Mouse (Mus musculus): Measurements from ENCODE around the gene Tepp. TPM values are rescaled to one million over a fixed set of nuclear protein-coding genes. Genes with fewer than 3 reads are reported as not detected.

Gene Tepp
- not detected in 2 replicates for total RNA-seq (2014; rRNA removed; ENCODE audit: low replicate concordance)
- not detected in 2 replicates for polyA plus RNA-seq (2015; fragmentation: Nextera tagmentation; extraction: Ambion mirVana)

GRCm38 (mm10) chr8:95310342-95310970 lies at the start of gene Tepp:
TSS of gene Tepp (plus strand) at chr8:95310566.
- WGBS, result 69% methylated on average over 6 of the region's 6 CpGs
- no peaks in the 10 kb centered on the region for H3K4me1 ChIP-seq (ENCODE audit: control insufficient read depth, insufficient read depth)
- no peak within 1 kb of the TSS for H3K9ac ChIP-seq (replicated peaks; ENCODE audit: low read depth, low read length)
- ATAC-seq (ENCODE audit: insufficient read depth, low read depth) (no peak), DNase-seq (ENCODE audit: low spot score) (no peak)
- no peaks in the 10 kb centered on the region for H3K36me3 ChIP-seq (replicated peaks; ENCODE audit: control insufficient read depth, insufficient read depth, low read length)
- TF ChIP-seq CTCF (IDR thresholded peaks at IDR 0.05; ENCODE audit: low read depth), result no peak
- no peak for TF ChIP-seq EP300 (IDR thresholded peaks at IDR 0.05; ENCODE audit: low read depth)
- H3K4me3 ChIP-seq (ENCODE audit: low read depth, low read length), result no peak within 1 kb of the TSS
- H3K27me3 ChIP-seq (ENCODE audit: control insufficient read depth, insufficient read depth, low read length), result no peaks in the 10 kb centered on the region
- H3K27ac ChIP-seq (ENCODE audit: low read depth), result no peak within 1 kb of the TSS
- H3K9me3 ChIP-seq (replicated peaks; ENCODE audit: control insufficient read depth, low read length), result no peaks in the 10 kb centered on the region
- H3K4me2 ChIP-seq (ENCODE audit: low read depth, low read length), result no peak within 1 kb of the TSS

- DNase-seq (ENCODE audit: low spot score), result no peak
- 87% methylated on average over 2 of the region's 2 CpGs for WGBS
- Histone ChIP-seq H3K27ac (ENCODE audit: low read depth) (no peak overlapping the region), H3K36me3 (replicated peaks; ENCODE audit: control insufficient read depth, insufficient read depth, low read length) (no peaks in the 10 kb centered on the region), H3K4me3 (ENCODE audit: low read depth, low read length) (no peak overlapping the region), H3K9ac (replicated peaks; ENCODE audit: low read depth, low read length) (no peak overlapping the region), H3K4me1 (ENCODE audit: control insufficient read depth, insufficient read depth) (no peaks in the 10 kb centered on the region), H3K4me2 (ENCODE audit: low read depth, low read length) (no peak overlapping the region), H3K27me3 (ENCODE audit: control insufficient read depth, insufficient read depth, low read length) (no peaks in the 10 kb centered on the region), H3K9me3 (replicated peaks; ENCODE audit: control insufficient read depth, low read length) (no peaks in the 10 kb centered on the region)
- TF ChIP-seq EP300 (IDR thresholded peaks at IDR 0.05; ENCODE audit: low read depth), result no peak
- no peak for TF ChIP-seq CTCF (IDR thresholded peaks at IDR 0.05; ENCODE audit: low read depth)
- ATAC-seq (ENCODE audit: insufficient read depth, low read depth), result no peak
These were observed 48.2 kb upstream of the Tepp start for GRCm38 (mm10) chr8:95262181-95262580.

- H3K4me2 ChIP-seq (ENCODE audit: low read depth, low read length), result no peak overlapping the region
- no peak overlapping the region for H3K4me3 ChIP-seq (ENCODE audit: low read depth, low read length)
These were observed 39.9 kb upstream of the Tepp start for GRCm38 (mm10) chr8:95270501-95270900.

GRCm38 (mm10) chr8:95271841-95272240 lies 38.5 kb upstream of the Tepp start:
- no peaks in the 10 kb centered on the region for H3K4me1 ChIP-seq (ENCODE audit: control insufficient read depth, insufficient read depth)
- H3K27ac ChIP-seq (ENCODE audit: low read depth), result no peak overlapping the region
- TF ChIP-seq CTCF (IDR thresholded peaks at IDR 0.05; ENCODE audit: low read depth), result no peak
- TF ChIP-seq EP300 (IDR thresholded peaks at IDR 0.05; ENCODE audit: low read depth), result no peak
- H3K36me3 ChIP-seq (replicated peaks; ENCODE audit: control insufficient read depth, insufficient read depth, low read length), result no peaks in the 10 kb centered on the region
- H3K9ac ChIP-seq (replicated peaks; ENCODE audit: low read depth, low read length), result no peak overlapping the region
- WGBS, result 37% methylated on average over 4 of the region's 4 CpGs
- no peak overlapping the region for H3K4me3 ChIP-seq (ENCODE audit: low read depth, low read length)
- H3K9me3 ChIP-seq (replicated peaks; ENCODE audit: control insufficient read depth, low read length), result no peaks in the 10 kb centered on the region
- H3K4me2 ChIP-seq (ENCODE audit: low read depth, low read length), result no peak overlapping the region
- DNase-seq (ENCODE audit: low spot score) (no peak), ATAC-seq (ENCODE audit: insufficient read depth, low read depth) (no peak)
- H3K27me3 ChIP-seq (ENCODE audit: control insufficient read depth, insufficient read depth, low read length), result no peaks in the 10 kb centered on the region

More at GRCm38 (mm10) chr8:95270501-95270900, 39.9 kb upstream of the Tepp start:
- Histone ChIP-seq H3K9me3 (replicated peaks; ENCODE audit: control insufficient read depth, low read length) (no peaks in the 10 kb centered on the region), H3K27me3 (ENCODE audit: control insufficient read depth, insufficient read depth, low read length) (no peaks in the 10 kb centered on the region), H3K4me1 (ENCODE audit: control insufficient read depth, insufficient read depth) (no peaks in the 10 kb centered on the region), H3K27ac (ENCODE audit: low read depth) (no peak overlapping the region), H3K36me3 (replicated peaks; ENCODE audit: control insufficient read depth, insufficient read depth, low read length) (no peaks in the 10 kb centered on the region), H3K9ac (replicated peaks; ENCODE audit: low read depth, low read length) (no peak overlapping the region)
- DNase-seq (ENCODE audit: low spot score) (no peak), ATAC-seq (ENCODE audit: insufficient read depth, low read depth) (no peak)
- 82% methylated on average over 12 of the region's 12 CpGs for WGBS
- no peak for TF ChIP-seq EP300 (IDR thresholded peaks at IDR 0.05; ENCODE audit: low read depth)

GRCm38 (mm10) chr8:95272871-95273270 lies 37.5 kb upstream of the Tepp start:
- Histone ChIP-seq H3K4me3 (ENCODE audit: low read depth, low read length) (no peak overlapping the region), H3K9ac (replicated peaks; ENCODE audit: low read depth, low read length) (no peak overlapping the region), H3K9me3 (replicated peaks; ENCODE audit: control insufficient read depth, low read length) (no peaks in the 10 kb centered on the region), H3K36me3 (replicated peaks; ENCODE audit: control insufficient read depth, insufficient read depth, low read length) (no peaks in the 10 kb centered on the region), H3K27ac (ENCODE audit: low read depth) (no peak overlapping the region), H3K4me2 (ENCODE audit: low read depth, low read length) (no peak overlapping the region), H3K27me3 (ENCODE audit: control insufficient read depth, insufficient read depth, low read length) (no peaks in the 10 kb centered on the region), H3K4me1 (ENCODE audit: control insufficient read depth, insufficient read depth) (no peaks in the 10 kb centered on the region)
- DNase-seq (ENCODE audit: low spot score) (peak; percentile 26), ATAC-seq (ENCODE audit: insufficient read depth, low read depth) (peak; percentile 63; the same call in 1 of the 2 replicates)
- WGBS, result 15% methylated on average over 2 of the region's 2 CpGs
- TF ChIP-seq CTCF (IDR thresholded peaks at IDR 0.05; ENCODE audit: low read depth), result no peak

GRCm38 (mm10) chr8:95281493-95281892 lies 28.9 kb upstream of the Tepp start:
- Histone ChIP-seq H3K4me2 (ENCODE audit: low read depth, low read length) (no peak overlapping the region), H3K27ac (ENCODE audit: low read depth) (no peak overlapping the region), H3K9me3 (replicated peaks; ENCODE audit: control insufficient read depth, low read length) (no peaks in the 10 kb centered on the region), H3K27me3 (ENCODE audit: control insufficient read depth, insufficient read depth, low read length) (no peaks in the 10 kb centered on the region), H3K4me1 (ENCODE audit: control insufficient read depth, insufficient read depth) (no peaks in the 10 kb centered on the region), H3K4me3 (ENCODE audit: low read depth, low read length) (no peak overlapping the region), H3K9ac (replicated peaks; ENCODE audit: low read depth, low read length) (no peak overlapping the region), H3K36me3 (replicated peaks; ENCODE audit: control insufficient read depth, insufficient read depth, low read length) (no peaks in the 10 kb centered on the region)
- 54% methylated on average over 5 of the region's 5 CpGs for WGBS
- peak; percentile 30; the same call in 1 of the 2 replicates for ATAC-seq (ENCODE audit: insufficient read depth, low read depth)
- TF ChIP-seq EP300 (IDR thresholded peaks at IDR 0.05; ENCODE audit: low read depth), result no peak
- TF ChIP-seq CTCF (IDR thresholded peaks at IDR 0.05; ENCODE audit: low read depth), result no peak
- no peak for DNase-seq (ENCODE audit: low spot score)

Measured in heart, postnatal 0 days (tissue).